Mouse (Mus musculus): ENCODE results near the gene Pdcd11. TPM values are rescaled to one million over a fixed set of nuclear protein-coding genes. Genes with fewer than 3 reads are reported as not detected.

Gene Pdcd11
- polyA plus RNA-seq, 2 experiments = 3.5 to 8.0 TPM

DNA sequence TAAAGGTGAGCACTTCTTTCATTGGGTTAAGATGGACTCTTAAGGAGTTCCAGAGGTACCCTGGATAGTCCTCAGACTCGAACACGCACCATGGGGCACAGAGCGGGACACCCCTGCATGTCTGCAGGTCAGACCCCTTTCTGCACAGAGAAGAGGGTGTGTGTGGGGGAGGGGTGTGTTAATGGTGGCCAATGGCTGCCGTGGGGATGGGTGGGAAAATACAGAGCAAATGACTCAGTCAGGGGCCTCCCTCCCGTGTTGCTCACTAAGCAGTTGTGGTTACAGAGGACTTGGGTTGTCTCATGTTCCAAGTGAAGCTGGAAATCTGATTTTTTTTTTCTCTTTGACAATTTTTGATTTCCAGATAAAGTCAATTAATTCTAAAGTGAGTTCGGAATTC lies 51.9 kb downstream of the Pdcd11 start:
- Histone ChIP-seq H3K27me3 (ENCODE audit: control insufficient read depth, insufficient read depth, low read length) (no peaks in the 10 kb centered on the region; the same call in 1 of the 2 replicates), H3K36me3 (replicated peaks; ENCODE audit: control insufficient read depth, insufficient read depth, low read depth) (no peaks in the 10 kb centered on the region), H3K4me3 (ENCODE audit: insufficient read depth in 1 of 2, low read depth in 2 of 2, low read length in 2 of 2) (no peak overlapping the region), H3K4me2 (ENCODE audit: low read depth) (no peak overlapping the region), H3K27ac (no peak overlapping the region), H3K9me3 (ENCODE audit: control insufficient read depth, low read length) (no peaks in the 10 kb centered on the region), H3K4me1 (replicated peaks; ENCODE audit: control insufficient read depth in 2 of 2, insufficient read depth in 2 of 2, low read length in 1 of 2) (no peaks in the 10 kb centered on the region), H3K9ac (replicated peaks) (no peak overlapping the region)
- DNase-seq (ENCODE audit: low read depth in 3 of 3, low spot score in 3 of 3) (no peak), ATAC-seq (ENCODE audit: insufficient read depth) (no peak)
- TF ChIP-seq CTCF (IDR thresholded peaks at IDR 0.05; ENCODE audit: low read depth) = no peak
- TF ChIP-seq EP300 (IDR thresholded peaks at IDR 0.05; ENCODE audit: low read depth) = no peak
- WGBS (ENCODE audit: insufficient replicate concordance) = 57% methylated on average over 6 of the region's 6 CpGs

DNA sequence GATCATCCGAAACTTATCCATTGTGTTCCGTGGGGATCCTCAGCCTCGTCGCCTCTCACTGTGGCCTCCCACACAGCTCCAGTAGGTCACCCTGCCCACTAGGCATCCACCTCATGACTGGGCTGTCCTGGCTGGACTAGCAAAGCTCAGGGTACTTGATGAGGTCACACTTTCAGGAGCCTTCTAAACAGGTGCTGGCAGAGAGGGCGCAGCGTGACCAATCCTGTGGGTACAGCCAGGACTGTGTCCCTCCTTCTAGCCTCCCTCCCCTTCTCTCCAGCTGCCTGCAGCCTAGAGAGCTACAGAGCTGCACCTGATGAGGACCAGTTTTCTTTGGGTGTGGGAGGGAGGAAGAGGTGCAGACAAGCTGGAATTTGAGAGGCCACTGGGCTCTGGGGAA lies 53.6 kb downstream of the Pdcd11 start, which contains the start of gene Calhm1:
Calhm1 (minus strand) TSS at position 101 of the 400 bp plus-strand sequence.
- Histone ChIP-seq H3K9ac (replicated peaks) (no peak within 1 kb of the TSS), H3K9me3 (ENCODE audit: control insufficient read depth, low read length) (no peaks in the 10 kb centered on the region), H3K27ac (no peak within 1 kb of the TSS), H3K4me3 (ENCODE audit: insufficient read depth in 1 of 2, low read depth in 2 of 2, low read length in 2 of 2) (no peak within 1 kb of the TSS), H3K4me2 (ENCODE audit: low read depth) (no peak within 1 kb of the TSS), H3K36me3 (replicated peaks; ENCODE audit: control insufficient read depth, insufficient read depth, low read depth) (no peaks in the 10 kb centered on the region), H3K27me3 (ENCODE audit: control insufficient read depth, insufficient read depth, low read length) (no peaks in the 10 kb centered on the region), H3K4me1 (replicated peaks; ENCODE audit: control insufficient read depth in 2 of 2, insufficient read depth in 2 of 2, low read length in 1 of 2) (no peaks in the 10 kb centered on the region)
- DNase-seq (ENCODE audit: low read depth in 3 of 3, low spot score in 3 of 3) = no peak
- ATAC-seq (ENCODE audit: insufficient read depth) = no peak
- no peak for TF ChIP-seq CTCF (IDR thresholded peaks at IDR 0.05; ENCODE audit: low read depth)
- no peak for TF ChIP-seq EP300 (IDR thresholded peaks at IDR 0.05; ENCODE audit: low read depth)
- WGBS (ENCODE audit: insufficient replicate concordance) = 81% methylated on average over 6 of the region's 6 CpGs

DNA sequence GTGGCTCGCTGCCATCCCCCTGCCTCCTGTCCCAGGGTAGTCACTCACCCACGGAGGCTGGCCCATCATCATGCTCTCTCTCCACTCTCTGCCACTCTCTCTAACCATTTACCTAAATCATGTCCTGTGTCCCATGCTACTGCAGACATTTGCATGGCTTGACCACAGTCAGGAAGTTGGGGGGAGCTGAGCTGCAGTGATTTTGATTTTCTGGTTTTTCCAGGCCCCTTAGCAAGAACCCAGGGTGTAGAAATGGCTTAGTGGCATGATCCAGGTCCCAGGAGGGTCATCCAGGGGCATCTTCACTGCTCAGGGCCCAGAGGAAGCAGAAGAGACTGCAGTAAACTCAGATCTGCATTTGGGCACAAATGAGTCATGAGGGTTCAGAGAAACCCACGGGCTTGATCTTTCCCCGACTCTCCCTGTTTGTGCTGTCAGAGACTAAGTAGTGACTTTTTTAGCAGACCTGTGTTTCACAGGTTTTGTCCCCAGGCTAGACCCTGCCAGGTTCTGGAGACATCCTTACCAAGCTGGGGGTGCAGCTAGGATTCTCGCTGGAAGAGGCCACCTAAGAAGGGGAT lies 57.8 kb downstream of the Pdcd11 start:
- DNase-seq (ENCODE audit: low read depth in 3 of 3, low spot score in 3 of 3) = no peak
- H3K4me3 ChIP-seq (ENCODE audit: insufficient read depth in 1 of 2, low read depth in 2 of 2, low read length in 2 of 2) = no peak overlapping the region
- 44% methylated on average over 5 of the region's 5 CpGs for WGBS (ENCODE audit: insufficient replicate concordance)

DNA sequence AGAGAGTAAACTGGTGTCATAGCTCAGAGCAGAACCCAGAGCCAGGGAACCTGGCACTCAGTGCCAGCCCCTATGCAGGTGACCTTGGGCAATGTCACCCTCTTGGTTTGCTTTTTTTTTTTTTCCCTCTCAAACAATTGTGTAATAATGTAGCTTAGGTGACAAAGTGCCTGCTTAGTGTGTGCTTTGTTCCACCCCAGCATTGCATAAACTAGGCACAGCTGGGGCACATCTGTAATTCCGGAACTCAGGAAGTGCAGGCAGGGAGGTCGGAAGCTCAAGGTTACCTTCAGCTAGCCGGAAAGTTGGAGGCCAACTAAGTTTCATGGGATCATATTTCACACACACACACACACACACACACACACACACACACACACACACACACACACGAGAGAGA lies 59.3 kb downstream of the Pdcd11 start:
- no peak overlapping the region for H3K9ac ChIP-seq (replicated peaks)
- no peaks in the 10 kb centered on the region; the same call in 1 of the 2 replicates for H3K27me3 ChIP-seq (ENCODE audit: control insufficient read depth, insufficient read depth, low read length)
- WGBS (ENCODE audit: insufficient replicate concordance) = 33% methylated on average over 4 of the region's 4 CpGs
- H3K4me1 ChIP-seq (replicated peaks; ENCODE audit: control insufficient read depth in 2 of 2, insufficient read depth in 2 of 2, low read length in 1 of 2) = no peaks in the 10 kb centered on the region
- H3K27ac ChIP-seq = no peak overlapping the region
- no peak for TF ChIP-seq EP300 (IDR thresholded peaks at IDR 0.05; ENCODE audit: low read depth)
- no peak for TF ChIP-seq CTCF (IDR thresholded peaks at IDR 0.05; ENCODE audit: low read depth)
- DNase-seq (ENCODE audit: low read depth in 3 of 3, low spot score in 3 of 3) (no peak), ATAC-seq (ENCODE audit: insufficient read depth) (no peak)
- H3K4me3 ChIP-seq (ENCODE audit: insufficient read depth in 1 of 2, low read depth in 2 of 2, low read length in 2 of 2) = no peak overlapping the region
- no peaks in the 10 kb centered on the region for H3K36me3 ChIP-seq (replicated peaks; ENCODE audit: control insufficient read depth, insufficient read depth, low read depth)
- no peaks in the 10 kb centered on the region for H3K9me3 ChIP-seq (ENCODE audit: control insufficient read depth, low read length)
- H3K4me2 ChIP-seq (ENCODE audit: low read depth) = no peak overlapping the region

More for the DNA sequence above, 57.8 kb downstream of the Pdcd11 start:
- no peaks in the 10 kb centered on the region; the same call in 1 of the 2 replicates for H3K27me3 ChIP-seq (ENCODE audit: control insufficient read depth, insufficient read depth, low read length)
- H3K9me3 ChIP-seq (ENCODE audit: control insufficient read depth, low read length) = no peaks in the 10 kb centered on the region
- no peak overlapping the region for H3K9ac ChIP-seq (replicated peaks)
- H3K27ac ChIP-seq = no peak overlapping the region
- H3K4me1 ChIP-seq (replicated peaks; ENCODE audit: control insufficient read depth in 2 of 2, insufficient read depth in 2 of 2, low read length in 1 of 2) = no peaks in the 10 kb centered on the region
- no peak overlapping the region for H3K4me2 ChIP-seq (ENCODE audit: low read depth)
- TF ChIP-seq EP300 (IDR thresholded peaks at IDR 0.05; ENCODE audit: low read depth) (no peak), CTCF (IDR thresholded peaks at IDR 0.05; ENCODE audit: low read depth) (no peak)
- ATAC-seq (ENCODE audit: insufficient read depth) = no peak
- H3K36me3 ChIP-seq (replicated peaks; ENCODE audit: control insufficient read depth, insufficient read depth, low read depth) = no peaks in the 10 kb centered on the region

DNA sequence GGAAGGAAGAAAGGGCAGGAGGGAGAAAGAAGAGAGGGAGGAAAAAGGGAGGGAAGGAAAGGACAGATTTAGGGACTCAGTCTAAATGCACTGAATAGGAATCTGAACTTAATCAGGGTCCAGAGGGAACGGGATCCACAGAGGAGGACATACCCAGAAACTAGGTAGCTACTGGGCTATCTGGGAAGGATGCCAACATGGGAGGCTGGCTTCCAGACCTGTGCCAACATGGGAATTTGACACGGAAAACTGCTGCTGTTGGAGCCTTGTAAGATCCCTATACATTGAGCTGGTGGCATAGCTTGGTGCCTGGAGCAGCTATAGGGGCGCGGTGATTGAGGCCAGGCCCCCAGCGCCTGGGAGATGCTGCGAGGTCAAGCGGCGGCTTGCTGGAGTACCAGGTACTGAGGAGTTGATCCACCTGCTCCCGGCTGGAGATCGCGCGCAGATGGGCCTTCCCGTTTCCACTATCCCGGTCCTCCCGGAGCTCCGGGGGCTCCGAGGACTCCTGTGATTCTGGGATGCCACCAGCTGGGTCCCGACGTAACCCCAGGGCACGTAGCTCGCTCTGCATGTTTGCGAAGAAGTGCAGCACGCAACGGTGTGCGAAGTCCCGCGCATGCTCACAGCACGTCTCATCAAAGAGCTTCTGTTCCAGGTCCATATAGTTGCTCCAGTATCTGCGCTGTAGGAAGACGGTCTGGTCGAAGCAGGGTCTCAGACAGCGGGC lies 60.9 kb downstream of the Pdcd11 start:
- TF ChIP-seq CTCF (IDR thresholded peaks at IDR 0.05; ENCODE audit: low read depth) = no peak
- TF ChIP-seq EP300 (IDR thresholded peaks at IDR 0.05; ENCODE audit: low read depth) = no peak
- H3K36me3 ChIP-seq (replicated peaks; ENCODE audit: control insufficient read depth, insufficient read depth, low read depth) = no peaks in the 10 kb centered on the region
- no peaks in the 10 kb centered on the region; the same call in 1 of the 2 replicates for H3K27me3 ChIP-seq (ENCODE audit: control insufficient read depth, insufficient read depth, low read length)
- no peak overlapping the region for H3K4me3 ChIP-seq (ENCODE audit: insufficient read depth in 1 of 2, low read depth in 2 of 2, low read length in 2 of 2)
- ATAC-seq (ENCODE audit: insufficient read depth) = no peak
- H3K4me2 ChIP-seq (ENCODE audit: low read depth) = no peak overlapping the region
- H3K4me1 ChIP-seq (replicated peaks; ENCODE audit: control insufficient read depth in 2 of 2, insufficient read depth in 2 of 2, low read length in 1 of 2) = no peaks in the 10 kb centered on the region
- no peak for DNase-seq (ENCODE audit: low read depth in 3 of 3, low spot score in 3 of 3)
- no peaks in the 10 kb centered on the region for H3K9me3 ChIP-seq (ENCODE audit: control insufficient read depth, low read length)
- 23% methylated on average over 32 of the region's 32 CpGs for WGBS (ENCODE audit: insufficient replicate concordance)
- no peak overlapping the region for H3K27ac ChIP-seq
- no peak overlapping the region for H3K9ac ChIP-seq (replicated peaks)
